Mouse (Mus musculus) lung, postnatal 0 days (tissue): ENCODE measurements around the gene Pde4d.

Source experiments
- CTCF ChIP-seq: IDR thresholded peaks from 2 replicates; pipeline ENCODE4 v1.5.1; 2016; ENCODE audit warnings: antibody characterized with exemption, mild to moderate bottlenecking
- EP300 ChIP-seq: IDR thresholded peaks from 2 replicates; pipeline ENCODE4 v1.6.1; 2016; ENCODE audit warnings: antibody characterized with exemption, mild to moderate bottlenecking, control low read depth

- no peak for TF ChIP-seq EP300
- TF ChIP-seq CTCF, result no peak
These were observed 217.3 kb downstream of the Pde4d start for GRCm38 (mm10) chr13:108667077-108667476.
